Mouse (Mus musculus) hindbrain, embryonic 12.5 days (tissue): ENCODE data around the gene Ceacam14. TPM values are rescaled to one million over a fixed set of nuclear protein-coding genes. Genes with fewer than 3 reads are reported as not detected.

Experiments
- ATAC-seq: fragments of 200-750 bp; cut with Nextera tagmentation; 2 replicates; pipeline ENCODE4 v1.8.0; 2017; ENCODE audit warnings: moderate TSS enrichment; ENCODE audit not compliant: low FRiP score
- H3K27ac ChIP-seq: fragments of 300-500 bp; sonication (generic); 2 replicates; pipeline ENCODE4 v1.5.1; 2016; ENCODE audit warnings: mild to moderate bottlenecking
- H3K27me3 ChIP-seq: fragments of 300-500 bp; sonication (generic); 2 replicates; pipeline ENCODE4 v1.6.1; 2016; ENCODE audit warnings: mild to moderate bottlenecking
- H3K36me3 ChIP-seq: fragments of 300-500 bp; sonication (generic); 2 replicates; pipeline ENCODE4 v1.6.1; 2016; ENCODE audit warnings: mild to moderate bottlenecking
- H3K4me1 ChIP-seq: fragments of 300-500 bp; sonication (generic); 2 replicates; pipeline ENCODE4 v1.6.1; 2016
- H3K4me2 ChIP-seq: fragments of 300-500 bp; sonication (generic); replicated peaks from 2 replicates; pipeline ENCODE4 v1.6.1; 2016; ENCODE audit warnings: mild to moderate bottlenecking
- H3K4me3 ChIP-seq: fragments of 300-500 bp; sonication (generic); 2 replicates; pipeline ENCODE4 v1.5.1; 2016; ENCODE audit warnings: mild to moderate bottlenecking
- H3K9ac ChIP-seq: fragments of 300-500 bp; sonication (generic); 2 replicates; pipeline ENCODE4 v1.6.1; 2016; ENCODE audit warnings: mild to moderate bottlenecking, moderate library complexity
- H3K9me3 ChIP-seq: fragments of 300-500 bp; sonication (generic); replicated peaks from 2 replicates; pipeline ENCODE4 v1.6.1; 2016; ENCODE audit warnings: mild to moderate bottlenecking
- WGBS: fragments of 180-500 bp; shearing (Covaris S2); methylation state at CpG from one replicate; pipeline ENCODE4 v1.1.7; 2016; 5-methylcytosine and 5-hydroxymethylcytosine counted together
- polyA plus RNA-seq: library from polyadenylated mRNA; unstranded; fragments of >200 nt; fragmentation: Nextera tagmentation; extraction: Ambion mirVana; gene quantifications from 2 replicates; pipeline ENCODE4 v1.2.1, GENCODE M21; 2016

Gene Ceacam14
- not detected in 2 replicates for polyA plus RNA-seq

DNA sequence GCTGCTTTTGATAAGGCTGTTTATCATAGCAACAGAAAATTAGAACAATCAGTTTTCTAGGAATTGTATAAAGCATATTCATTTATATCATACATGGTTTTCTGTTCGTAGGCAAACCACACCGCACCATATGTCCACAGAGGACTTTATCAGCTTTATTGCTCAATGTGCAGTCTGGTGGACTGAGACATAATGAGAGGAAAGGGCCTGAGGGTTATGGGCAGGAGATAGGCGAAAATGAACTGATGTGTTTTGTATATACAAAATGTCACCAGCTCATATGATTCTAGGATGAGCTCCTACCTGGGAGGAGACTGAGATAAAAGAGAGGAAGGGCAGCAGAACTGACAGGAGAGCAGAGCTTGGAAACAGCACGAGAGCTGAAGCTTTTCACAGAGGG, at the start of gene Ceacam14:
TSS of gene Ceacam14 (plus strand) at position 301 of the 400 bp plus-strand sequence.
- no peak within 1 kb of the TSS for H3K9ac ChIP-seq
- H3K27me3 ChIP-seq = no peaks in the 10 kb centered on the region
- no peak within 1 kb of the TSS for H3K4me3 ChIP-seq
- peaks cover 61% of the 10 kb centered on the region for H3K9me3 ChIP-seq
- H3K36me3 ChIP-seq = no peaks in the 10 kb centered on the region
- WGBS = 79% methylated on average over 4 of the region's 4 CpGs
- H3K4me2 ChIP-seq = no peak within 1 kb of the TSS
- no peak for ATAC-seq
- H3K4me1 ChIP-seq = no peaks in the 10 kb centered on the region
- no peak within 1 kb of the TSS for H3K27ac ChIP-seq

Other genes starting within 250 kb of the Ceacam14 start
- not detected in 2 replicates for gene Ceacam5, start 99.4 kb upstream of the Ceacam14 start, polyA plus RNA-seq
- gene Gm5155, start 59.1 kb downstream of the Ceacam14 start, polyA plus RNA-seq = not detected in 2 replicates
- not detected in 2 replicates for gene Ceacam11, start 159.5 kb downstream of the Ceacam14 start, polyA plus RNA-seq
- gene Ceacam13, start 197.3 kb downstream of the Ceacam14 start, polyA plus RNA-seq = not detected in 2 replicates